Mouse (Mus musculus) hindbrain, embryonic 11.5 days (tissue): ENCODE results near the gene Rab11fip5. TPM values are rescaled to one million over a fixed set of nuclear protein-coding genes. Genes with fewer than 3 reads are reported as not detected.

Source experiments
- ATAC-seq: fragments of 200-750 bp; cut with Nextera tagmentation; 2 replicates; pipeline ENCODE4 v1.8.0; 2017; ENCODE audit warnings: mild to moderate bottlenecking, moderate TSS enrichment, moderate library complexity; ENCODE audit not compliant: low FRiP score
- DNase-seq: peaks from one replicate; pipeline ENCODE4 v3.0.0-alpha.2; 2015; ENCODE audit warnings: low spot score
- H3K27ac ChIP-seq: fragments of 300-500 bp; sonication (generic); 2 replicates; pipeline ENCODE4 v1.5.1; 2014; ENCODE audit warnings: mild to moderate bottlenecking, low read depth, low read length
- H3K27me3 ChIP-seq: fragments of 300-500 bp; sonication (generic); 2 replicates; pipeline ENCODE4 v1.6.1; 2014; ENCODE audit warnings: mild to moderate bottlenecking, low read length, moderate library complexity, mixed read lengths; ENCODE audit not compliant: control insufficient read depth, insufficient read depth
- H3K36me3 ChIP-seq: fragments of 300-500 bp; sonication (generic); 2 replicates; pipeline ENCODE4 v1.6.1; 2014; ENCODE audit warnings: mild to moderate bottlenecking, low read length, moderate library complexity, mixed read lengths; ENCODE audit not compliant: control insufficient read depth, insufficient read depth
- H3K4me1 ChIP-seq: fragments of 300-500 bp; sonication (generic); replicated peaks from 2 replicates; pipeline ENCODE4 v1.6.1; 2014; ENCODE audit warnings: low read length, mixed read lengths; ENCODE audit not compliant: control insufficient read depth, insufficient read depth
- H3K4me2 ChIP-seq: fragments of 300-500 bp; sonication (generic); replicated peaks from 2 replicates; pipeline ENCODE4 v1.6.1; 2014; ENCODE audit warnings: mild to moderate bottlenecking, low read depth, low read length
- H3K4me3 ChIP-seq: fragments of 300-500 bp; sonication (generic); 2 replicates; pipeline ENCODE4 v1.5.1; 2014; ENCODE audit warnings: low read depth, low read length
- H3K9ac ChIP-seq: fragments of 300-500 bp; sonication (generic); 2 replicates; pipeline ENCODE4 v1.6.1; 2014; ENCODE audit warnings: low read depth, low read length
- H3K9me3 ChIP-seq: fragments of 300-500 bp; sonication (generic); 2 replicates; pipeline ENCODE4 v1.6.1; 2016; ENCODE audit warnings: low read length; ENCODE audit not compliant: control insufficient read depth
- WGBS: fragments of 180-500 bp; shearing (Covaris S2); extraction: QIAGEN DNeasy Blood & Tissue Kit; methylation state at CpG from one replicate; pipeline ENCODE4 v1.1.7; 2014; 5-methylcytosine and 5-hydroxymethylcytosine counted together
- polyA plus RNA-seq: library from polyadenylated mRNA; unstranded; fragments of >200 nt; fragmentation: Nextera tagmentation; extraction: Ambion mirVana; gene quantifications from 2 replicates; pipeline ENCODE4 v1.2.1, GENCODE M21; 2014

Gene Rab11fip5
- polyA plus RNA-seq, 1 experiment from 2014 or later, result 4.6 TPM

DNA sequence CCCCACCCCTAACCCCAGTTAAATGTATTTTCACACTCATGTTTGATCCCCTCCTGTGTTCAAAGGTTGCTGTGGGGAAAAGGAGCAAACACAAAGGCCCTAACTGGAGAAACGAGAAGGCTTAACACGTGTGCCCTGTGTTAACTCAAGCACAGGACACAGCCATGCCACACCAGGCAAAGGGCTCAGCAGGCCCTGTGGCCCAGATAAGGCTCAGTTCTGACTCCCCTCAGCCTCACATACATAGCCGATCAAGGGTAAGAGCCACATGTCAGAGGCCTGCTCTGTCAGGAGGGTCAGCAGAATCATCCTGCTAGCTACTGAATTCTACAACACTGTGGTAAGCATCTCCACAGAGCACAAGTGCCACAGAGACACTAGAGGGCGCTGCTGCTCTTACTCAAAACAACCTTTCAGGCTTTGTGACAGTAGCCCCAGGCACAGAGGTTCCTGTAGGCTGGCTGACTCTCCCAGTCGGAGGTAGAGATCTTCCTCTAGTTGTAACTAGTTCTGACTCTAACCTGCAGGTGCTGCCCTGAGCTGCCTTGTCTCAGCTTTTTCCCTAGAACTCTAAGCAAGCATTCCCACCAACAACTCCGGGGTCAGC, 28.3 kb downstream of the Rab11fip5 start:
- Histone ChIP-seq H3K4me1 (no peaks in the 10 kb centered on the region), H3K27ac (no peak overlapping the region), H3K9ac (no peak overlapping the region), H3K36me3 (no peaks in the 10 kb centered on the region), H3K27me3 (no peaks in the 10 kb centered on the region), H3K9me3 (no peaks in the 10 kb centered on the region), H3K4me3 (no peak overlapping the region), H3K4me2 (no peak overlapping the region)
- DNase-seq (peak; percentile 92), ATAC-seq (peak; percentile 78)
- WGBS, result 47% methylated on average over 6 of the region's 6 CpGs

GRCm38 (mm10) chr6:85344929-85345328, 29.5 kb downstream of the Rab11fip5 start:
- no peak for ATAC-seq
- H3K9me3 ChIP-seq, result no peaks in the 10 kb centered on the region
- no peak for DNase-seq
- no peak overlapping the region for H3K27ac ChIP-seq
- H3K9ac ChIP-seq, result no peak overlapping the region
- no peak overlapping the region for H3K4me2 ChIP-seq
- no peak overlapping the region for H3K4me3 ChIP-seq
- H3K27me3 ChIP-seq, result no peaks in the 10 kb centered on the region
- no peaks in the 10 kb centered on the region for H3K4me1 ChIP-seq
- H3K36me3 ChIP-seq, result no peaks in the 10 kb centered on the region

- no peak overlapping the region for H3K9ac ChIP-seq
- ATAC-seq, result no peak
These were observed 31.4 kb downstream of the Rab11fip5 start for GRCm38 (mm10) chr6:85343027-85343426.

DNA sequence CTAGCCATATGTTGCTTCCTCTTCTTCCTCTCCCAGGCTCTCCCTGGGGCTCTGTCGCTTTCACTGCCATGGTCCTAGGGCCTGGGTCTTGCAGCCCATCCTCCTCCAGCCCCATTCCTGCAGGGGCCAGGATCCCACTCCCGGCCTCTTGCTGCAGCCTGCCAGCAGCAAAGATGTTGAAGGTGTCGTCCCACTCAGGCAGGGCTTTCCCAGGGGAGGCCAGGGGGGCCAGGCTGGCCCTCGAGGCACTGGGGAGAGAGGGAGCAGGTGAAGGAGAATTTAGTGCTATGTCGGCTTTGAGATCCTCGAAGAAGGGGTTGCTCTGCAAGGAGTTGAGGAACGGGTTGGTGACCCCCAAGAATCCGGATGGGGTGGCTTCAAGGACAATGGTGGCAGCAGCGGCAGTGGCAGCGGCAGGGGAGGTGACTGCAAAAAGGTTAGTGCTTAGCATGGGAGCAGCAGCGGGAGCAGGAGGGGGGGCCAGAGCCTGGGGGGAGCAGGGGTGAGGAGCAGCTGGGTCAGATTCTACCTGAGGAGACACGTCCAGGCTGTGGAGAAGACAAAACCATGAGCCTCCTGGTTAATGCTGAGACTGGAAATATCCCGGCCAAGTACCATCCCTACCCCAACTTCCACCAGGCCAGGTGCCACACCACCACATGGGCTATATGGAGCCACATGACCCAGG, 32.5 kb downstream of the Rab11fip5 start:
- ATAC-seq (no peak), DNase-seq (no peak)
- Histone ChIP-seq H3K27me3 (no peaks in the 10 kb centered on the region), H3K4me1 (no peaks in the 10 kb centered on the region), H3K9me3 (no peaks in the 10 kb centered on the region), H3K9ac (no peak overlapping the region), H3K4me2 (no peak overlapping the region), H3K36me3 (no peaks in the 10 kb centered on the region), H3K4me3 (no peak overlapping the region), H3K27ac (no peak overlapping the region)
- WGBS, result 70% methylated on average over 13 of the region's 13 CpGs

More at GRCm38 (mm10) chr6:85343027-85343426, 31.4 kb downstream of the Rab11fip5 start:
- Histone ChIP-seq H3K4me3 (no peak overlapping the region), H3K9me3 (no peaks in the 10 kb centered on the region), H3K4me1 (no peaks in the 10 kb centered on the region), H3K4me2 (no peak overlapping the region), H3K27me3 (no peaks in the 10 kb centered on the region), H3K36me3 (no peaks in the 10 kb centered on the region), H3K27ac (no peak overlapping the region)
- WGBS, result 83% methylated on average over 8 of the region's 8 CpGs
- no peak for DNase-seq

- H3K9ac ChIP-seq, result no peak overlapping the region
- no peak overlapping the region for H3K4me3 ChIP-seq
- H3K9me3 ChIP-seq, result no peaks in the 10 kb centered on the region
- H3K4me2 ChIP-seq, result no peak overlapping the region
- no peak for ATAC-seq
- H3K4me1 ChIP-seq, result no peaks in the 10 kb centered on the region
- no peak overlapping the region for H3K27ac ChIP-seq
- H3K36me3 ChIP-seq, result no peaks in the 10 kb centered on the region
- H3K27me3 ChIP-seq, result no peaks in the 10 kb centered on the region
- no peak for DNase-seq
- WGBS, result 71% methylated on average over 12 of the region's 12 CpGs
These were observed 34.2 kb downstream of the Rab11fip5 start for GRCm38 (mm10) chr6:85340184-85340583.

DNA sequence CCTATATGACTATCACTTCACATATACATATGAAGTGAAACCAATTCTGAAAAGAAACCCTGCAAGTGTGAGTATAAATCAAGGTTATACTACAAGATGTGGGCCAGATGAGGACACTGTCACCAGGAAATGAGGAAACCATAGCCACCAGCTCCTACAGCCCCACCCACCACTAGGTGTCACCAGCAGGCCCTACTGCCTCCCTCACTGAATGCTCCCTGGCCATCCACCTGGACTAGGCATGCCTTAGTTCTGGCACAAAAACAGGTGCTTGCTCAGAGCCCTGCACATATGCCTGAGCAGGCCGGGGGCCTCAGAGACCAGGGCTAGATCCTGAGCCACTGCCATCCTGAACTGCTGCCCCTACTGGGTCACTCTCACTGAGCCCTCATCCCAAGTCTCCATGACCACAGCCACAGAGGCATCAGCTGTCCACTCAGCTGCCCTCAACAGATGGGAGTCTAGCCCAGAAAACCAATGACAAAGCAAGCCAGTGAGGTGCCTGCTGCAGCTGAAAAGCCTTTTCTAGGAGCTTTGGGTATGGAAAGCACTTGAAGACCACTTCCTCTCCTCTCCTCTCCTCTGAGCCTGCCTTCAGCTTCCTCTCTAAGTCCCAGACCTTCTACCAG, 35.0 kb downstream of the Rab11fip5 start:
- no peaks in the 10 kb centered on the region for H3K4me1 ChIP-seq
- H3K4me2 ChIP-seq, result no peak overlapping the region
- no peak overlapping the region for H3K27ac ChIP-seq
- H3K36me3 ChIP-seq, result no peaks in the 10 kb centered on the region
- H3K9ac ChIP-seq, result no peak overlapping the region
- DNase-seq (no peak), ATAC-seq (no peak)
- no peaks in the 10 kb centered on the region for H3K9me3 ChIP-seq
- no peaks in the 10 kb centered on the region for H3K27me3 ChIP-seq
- no peak overlapping the region for H3K4me3 ChIP-seq
- WGBS, result 78% methylated on average over 1 of the region's 1 CpGs

GRCm38 (mm10) chr6:85336944-85337343, 37.5 kb downstream of the Rab11fip5 start:
- no peak for DNase-seq
- H3K27me3 ChIP-seq, result no peaks in the 10 kb centered on the region
- H3K36me3 ChIP-seq, result no peaks in the 10 kb centered on the region
- no peak overlapping the region for H3K4me2 ChIP-seq
- 83% methylated on average over 9 of the region's 9 CpGs for WGBS
- ATAC-seq, result no peak
- no peaks in the 10 kb centered on the region for H3K9me3 ChIP-seq
- no peak overlapping the region for H3K9ac ChIP-seq
- no peak overlapping the region for H3K27ac ChIP-seq
- no peaks in the 10 kb centered on the region for H3K4me1 ChIP-seq
- no peak overlapping the region for H3K4me3 ChIP-seq

DNA sequence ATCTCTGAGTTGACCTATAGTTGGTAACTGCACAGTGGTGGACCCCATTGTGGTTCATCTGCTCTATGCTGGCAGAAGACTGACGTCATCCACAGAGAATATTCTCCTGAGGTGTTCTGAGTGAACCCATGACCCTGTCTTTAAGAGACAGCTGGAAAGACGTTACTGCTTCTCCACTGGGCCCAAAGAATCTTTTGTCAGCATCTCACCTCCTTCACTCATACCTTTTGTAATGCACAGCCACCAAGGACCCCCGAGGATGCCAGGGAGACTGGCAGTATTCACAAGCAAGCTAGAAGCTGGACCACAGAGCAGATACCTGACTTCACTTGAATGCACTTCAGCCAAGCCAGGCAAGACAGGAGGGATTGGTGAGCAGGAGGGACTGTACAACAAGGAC, 39.1 kb downstream of the Rab11fip5 start:
- WGBS, result 55% methylated on average over 3 of the region's 3 CpGs
- ATAC-seq, result no peak
- Histone ChIP-seq H3K4me1 (no peaks in the 10 kb centered on the region), H3K4me2 (no peak overlapping the region), H3K36me3 (no peaks in the 10 kb centered on the region), H3K9ac (no peak overlapping the region), H3K9me3 (no peaks in the 10 kb centered on the region), H3K27ac (no peak overlapping the region), H3K4me3 (no peak overlapping the region), H3K27me3 (0 out of 2 replicates have a peak, but pooled peaks cover 5% of the 10 kb centered on the region)
- DNase-seq, result no peak

GRCm38 (mm10) chr6:85334851-85335250, 39.6 kb downstream of the Rab11fip5 start:
- Histone ChIP-seq H3K36me3 (no peaks in the 10 kb centered on the region), H3K27ac (no peak overlapping the region), H3K9me3 (no peaks in the 10 kb centered on the region), H3K4me2 (no peak overlapping the region), H3K27me3 (0 out of 2 replicates have a peak, but pooled peaks cover 5% of the 10 kb centered on the region), H3K4me1 (no peaks in the 10 kb centered on the region), H3K4me3 (no peak overlapping the region), H3K9ac (no peak overlapping the region)
- ATAC-seq (no peak), DNase-seq (no peak)
- WGBS, result 59% methylated on average over 5 of the region's 5 CpGs
